Mouse (Mus musculus) frontal cortex, adult (tissue): ENCODE measurements around the gene Steap4.
A peak's percentile ranks its signal among the peaks of the same experiment; 100 is the strongest.

Source experiments
- ATAC-seq: cut with Nextera tagmentation; 2 replicates; pipeline ENCODE4 v1.9.2; 2017; ENCODE audit warnings: mild to moderate bottlenecking, moderate library complexity, mixed read lengths; ENCODE audit not compliant: low TSS enrichment

The Steap4 gene

GRCm38 (mm10) chr5:7960176-7960575 is at the start of gene Steap4:
Gene Steap4, plus strand, starts transcription at chr5:7960457.
- ATAC-seq: peak; percentile 64; the same call in 1 of the 2 replicates

- ATAC-seq: 0 out of 2 replicates have a peak, but pooled peaks have one; percentile 38
Measured at GRCm38 (mm10) chr5:7911975-7912374, 48.3 kb upstream of the Steap4 start.

GRCm38 (mm10) chr5:7917501-7918295 is 42.6 kb upstream of the Steap4 start:
- ATAC-seq: peak; percentile 96

GRCm38 (mm10) chr5:7918296-7918579 is 42.0 kb upstream of the Steap4 start:
- ATAC-seq: peak; percentile 48

- ATAC-seq: no peak
Measured at GRCm38 (mm10) chr5:7919681-7920080, 40.6 kb upstream of the Steap4 start.

- no peak for ATAC-seq
Measured at GRCm38 (mm10) chr5:7922751-7923150, 37.5 kb upstream of the Steap4 start.

- no peak for ATAC-seq
Measured at GRCm38 (mm10) chr5:7923666-7924065, 36.6 kb upstream of the Steap4 start.

- ATAC-seq: 0 out of 2 replicates have a peak, but pooled peaks have one; percentile 16
Measured at GRCm38 (mm10) chr5:7932234-7933221, 27.7 kb upstream of the Steap4 start.

- peak; percentile 72 for ATAC-seq
Measured at GRCm38 (mm10) chr5:7933495-7933894, 26.8 kb upstream of the Steap4 start.

- ATAC-seq: 0 out of 2 replicates have a peak, but pooled peaks have one; percentile 41
Measured at GRCm38 (mm10) chr5:7933933-7934675, 26.2 kb upstream of the Steap4 start.

GRCm38 (mm10) chr5:7954838-7955237 is 5.4 kb upstream of the Steap4 start:
- ATAC-seq: no peak

GRCm38 (mm10) chr5:7955371-7955966 is 4.8 kb upstream of the Steap4 start:
- ATAC-seq: no peak

- no peak for ATAC-seq
Measured at GRCm38 (mm10) chr5:7958061-7958460, 2.2 kb upstream of the Steap4 start.

- no peak for ATAC-seq
Measured at GRCm38 (mm10) chr5:7959286-7959685, 971 bp upstream of the Steap4 start.

- no peak for ATAC-seq
Measured at GRCm38 (mm10) chr5:7961113-7961512, 856 bp downstream of the Steap4 start.

GRCm38 (mm10) chr5:7965281-7965680 is 5.0 kb downstream of the Steap4 start:
- ATAC-seq: peak; percentile 72; the same call in 1 of the 2 replicates

- ATAC-seq: no peak
Measured at GRCm38 (mm10) chr5:7968152-7968551, 7.9 kb downstream of the Steap4 start.

GRCm38 (mm10) chr5:7972266-7972665 is 12.0 kb downstream of the Steap4 start:
- ATAC-seq: no peak

GRCm38 (mm10) chr5:7974522-7975197 is 14.4 kb downstream of the Steap4 start:
- ATAC-seq: no peak

- no peak for ATAC-seq
Measured at GRCm38 (mm10) chr5:7980586-7980985, 20.3 kb downstream of the Steap4 start.

- ATAC-seq: no peak
Measured at GRCm38 (mm10) chr5:7987962-7988361, 27.7 kb downstream of the Steap4 start.
